Mouse (Mus musculus): ENCODE results near the gene Dnajb13. TPM values are rescaled to one million over a fixed set of nuclear protein-coding genes. Genes with fewer than 3 reads are reported as not detected.

Dnajb13 gene
- polyA plus RNA-seq, 1 experiment from 2014 or later: 7.1 TPM

GRCm38 (mm10) chr7:100536804-100537518, 22.2 kb upstream of the Dnajb13 start, which contains the start of gene Coa4:
Coa4 (plus strand) TSS chr7:100537071.
- H3K4me2 ChIP-seq: peak within 1 kb of the TSS; percentile 76
- H3K4me1 ChIP-seq (replicated peaks): peaks cover 11% of the 10 kb centered on the region
- H3K9ac ChIP-seq: peak within 1 kb of the TSS; percentile 52
- H3K27me3 ChIP-seq: no peaks in the 10 kb centered on the region
- peak; percentile 100 for ATAC-seq (ENCODE audit: low FRiP score, low read depth)
- peak within 1 kb of the TSS; percentile 87 for H3K27ac ChIP-seq (replicated peaks)
- H3K9me3 ChIP-seq: no peaks in the 10 kb centered on the region
- H3K36me3 ChIP-seq: peaks cover 17% of the 10 kb centered on the region
- under 1% methylated on average over 33 of the region's 33 CpGs for WGBS
- H3K4me3 ChIP-seq: peak within 1 kb of the TSS; percentile 60

- no peak for ATAC-seq (ENCODE audit: low FRiP score, low read depth)
- Histone ChIP-seq H3K36me3 (peaks cover 17% of the 10 kb centered on the region), H3K27ac (replicated peaks) (no peak overlapping the region), H3K4me1 (replicated peaks) (peaks cover 11% of the 10 kb centered on the region), H3K4me3 (no peak overlapping the region), H3K9me3 (no peaks in the 10 kb centered on the region), H3K27me3 (no peaks in the 10 kb centered on the region), H3K9ac (no peak overlapping the region), H3K4me2 (no peak overlapping the region)
- WGBS: 76% methylated on average over 2 of the region's 2 CpGs
Measured at GRCm38 (mm10) chr7:100535831-100536230, 21.1 kb upstream of the Dnajb13 start.

- Histone ChIP-seq H3K27me3 (no peaks in the 10 kb centered on the region), H3K4me2 (no peak overlapping the region), H3K36me3 (peaks cover 3% of the 10 kb centered on the region), H3K9me3 (no peaks in the 10 kb centered on the region), H3K27ac (replicated peaks) (no peak overlapping the region), H3K9ac (no peak overlapping the region), H3K4me1 (replicated peaks) (peaks cover 11% of the 10 kb centered on the region), H3K4me3 (no peak overlapping the region)
- 87% methylated on average over 3 of the region's 3 CpGs for WGBS
- no peak for ATAC-seq (ENCODE audit: low FRiP score, low read depth)
Measured at GRCm38 (mm10) chr7:100534216-100534615, 19.5 kb upstream of the Dnajb13 start.

GRCm38 (mm10) chr7:100533503-100533902, 18.7 kb upstream of the Dnajb13 start:
- ATAC-seq (ENCODE audit: low FRiP score, low read depth): no peak
- Histone ChIP-seq H3K4me2 (no peak overlapping the region), H3K4me1 (replicated peaks) (peaks cover 11% of the 10 kb centered on the region), H3K4me3 (no peak overlapping the region), H3K36me3 (no peaks in the 10 kb centered on the region), H3K9me3 (no peaks in the 10 kb centered on the region), H3K27me3 (no peaks in the 10 kb centered on the region), H3K27ac (replicated peaks) (no peak overlapping the region), H3K9ac (no peak overlapping the region)
- WGBS: 74% methylated on average over 2 of the region's 2 CpGs

GRCm38 (mm10) chr7:100530766-100531165, 16.0 kb upstream of the Dnajb13 start:
- no peaks in the 10 kb centered on the region for H3K4me1 ChIP-seq (replicated peaks)
- H3K36me3 ChIP-seq: no peaks in the 10 kb centered on the region
- no peak overlapping the region for H3K4me2 ChIP-seq
- H3K9ac ChIP-seq: no peak overlapping the region
- no peaks in the 10 kb centered on the region for H3K9me3 ChIP-seq
- H3K27me3 ChIP-seq: no peaks in the 10 kb centered on the region
- ATAC-seq (ENCODE audit: low FRiP score, low read depth): no peak
- H3K4me3 ChIP-seq: no peak overlapping the region
- WGBS: 92% methylated on average over 5 of the region's 5 CpGs
- H3K27ac ChIP-seq (replicated peaks): no peak overlapping the region

- Histone ChIP-seq H3K4me2 (no peak overlapping the region), H3K4me3 (no peak overlapping the region), H3K9me3 (no peaks in the 10 kb centered on the region), H3K27me3 (no peaks in the 10 kb centered on the region), H3K36me3 (no peaks in the 10 kb centered on the region), H3K27ac (replicated peaks) (no peak overlapping the region), H3K4me1 (replicated peaks) (no peaks in the 10 kb centered on the region), H3K9ac (no peak overlapping the region)
- ATAC-seq (ENCODE audit: low FRiP score, low read depth): no peak
- 82% methylated on average over 8 of the region's 8 CpGs for WGBS
Measured at GRCm38 (mm10) chr7:100524669-100525068, 9.9 kb upstream of the Dnajb13 start.

- Histone ChIP-seq H3K27ac (replicated peaks) (no peak overlapping the region), H3K4me3 (no peak overlapping the region), H3K4me1 (replicated peaks) (no peaks in the 10 kb centered on the region), H3K36me3 (no peaks in the 10 kb centered on the region), H3K9ac (no peak overlapping the region), H3K9me3 (no peaks in the 10 kb centered on the region), H3K27me3 (no peaks in the 10 kb centered on the region), H3K4me2 (no peak overlapping the region)
- WGBS: 71% methylated on average over 3 of the region's 3 CpGs
- ATAC-seq (ENCODE audit: low FRiP score, low read depth): no peak
Measured at GRCm38 (mm10) chr7:100522222-100522621, 7.5 kb upstream of the Dnajb13 start.

GRCm38 (mm10) chr7:100520663-100521285, 6.0 kb upstream of the Dnajb13 start:
- no peaks in the 10 kb centered on the region for H3K4me1 ChIP-seq (replicated peaks)
- no peak overlapping the region for H3K4me3 ChIP-seq
- H3K36me3 ChIP-seq: no peaks in the 10 kb centered on the region
- H3K4me2 ChIP-seq: peak overlapping the region; percentile 34; the same call in 1 of the 2 replicates
- H3K9me3 ChIP-seq: no peaks in the 10 kb centered on the region
- no peaks in the 10 kb centered on the region for H3K27me3 ChIP-seq
- H3K27ac ChIP-seq (replicated peaks): no peak overlapping the region
- no peak overlapping the region for H3K9ac ChIP-seq
- ATAC-seq (ENCODE audit: low FRiP score, low read depth): peak; percentile 59; the same call in 1 of the 2 replicates
- WGBS: 19% methylated on average over 10 of the region's 10 CpGs

GRCm38 (mm10) chr7:100520204-100520603, 5.4 kb upstream of the Dnajb13 start:
- Histone ChIP-seq H3K4me1 (replicated peaks) (no peaks in the 10 kb centered on the region), H3K9me3 (no peaks in the 10 kb centered on the region), H3K4me2 (no peak overlapping the region), H3K27me3 (no peaks in the 10 kb centered on the region), H3K36me3 (no peaks in the 10 kb centered on the region), H3K4me3 (no peak overlapping the region), H3K27ac (replicated peaks) (no peak overlapping the region), H3K9ac (no peak overlapping the region)
- 69% methylated on average over 7 of the region's 7 CpGs for WGBS
- no peak for ATAC-seq (ENCODE audit: low FRiP score, low read depth)

GRCm38 (mm10) chr7:100511602-100512001, 3.2 kb downstream of the Dnajb13 start:
- H3K9me3 ChIP-seq: no peaks in the 10 kb centered on the region
- H3K4me1 ChIP-seq (replicated peaks): peaks cover 4% of the 10 kb centered on the region; the same call in 1 of the 2 replicates
- no peak overlapping the region for H3K4me3 ChIP-seq
- ATAC-seq (ENCODE audit: low FRiP score, low read depth): no peak
- H3K36me3 ChIP-seq: no peaks in the 10 kb centered on the region
- WGBS: 82% methylated on average over 8 of the region's 8 CpGs
- H3K9ac ChIP-seq: no peak overlapping the region
- no peaks in the 10 kb centered on the region for H3K27me3 ChIP-seq
- H3K4me2 ChIP-seq: no peak overlapping the region
- no peak overlapping the region for H3K27ac ChIP-seq (replicated peaks)

GRCm38 (mm10) chr7:100508670-100509069, 6.1 kb downstream of the Dnajb13 start:
- H3K9me3 ChIP-seq: no peaks in the 10 kb centered on the region
- H3K4me1 ChIP-seq (replicated peaks): no peaks in the 10 kb centered on the region
- H3K27me3 ChIP-seq: no peaks in the 10 kb centered on the region
- H3K4me3 ChIP-seq: no peak overlapping the region
- H3K4me2 ChIP-seq: no peak overlapping the region
- 75% methylated on average over 3 of the region's 3 CpGs for WGBS
- ATAC-seq (ENCODE audit: low FRiP score, low read depth): no peak
- no peak overlapping the region for H3K27ac ChIP-seq (replicated peaks)
- H3K36me3 ChIP-seq: no peaks in the 10 kb centered on the region
- H3K9ac ChIP-seq: no peak overlapping the region

GRCm38 (mm10) chr7:100506494-100506893, 8.3 kb downstream of the Dnajb13 start:
- Histone ChIP-seq H3K36me3 (no peaks in the 10 kb centered on the region), H3K4me2 (no peak overlapping the region), H3K27ac (replicated peaks) (no peak overlapping the region), H3K9ac (no peak overlapping the region), H3K27me3 (no peaks in the 10 kb centered on the region), H3K4me3 (no peak overlapping the region), H3K4me1 (replicated peaks) (no peaks in the 10 kb centered on the region), H3K9me3 (no peaks in the 10 kb centered on the region)
- ATAC-seq (ENCODE audit: low FRiP score, low read depth): no peak; the same call in 1 of the 2 replicates
- 86% methylated on average over 4 of the region's 4 CpGs for whole genome bisulfite sequencing

All from hindbrain, embryonic 15.5 days (tissue).